Mouse (Mus musculus) layer of hippocampus, adult 9-11 months (tissue): ENCODE measurements around the gene Dnah17.

Experiments
- DNase-seq: peaks from one replicate; pipeline ENCODE4 v3.0.0; 2022

Gene Dnah17

GRCm38 (mm10) chr11:118085176-118085575 lies 45.3 kb downstream of the Dnah17 start:
- no peak for DNase-seq

GRCm38 (mm10) chr11:118084266-118084665 lies 46.2 kb downstream of the Dnah17 start:
- no peak for DNase-seq

- no peak for DNase-seq
These were observed 46.6 kb downstream of the Dnah17 start for GRCm38 (mm10) chr11:118083811-118084210.

- DNase-seq, result no peak
These were observed 48.1 kb downstream of the Dnah17 start for GRCm38 (mm10) chr11:118082294-118082693.

- DNase-seq, result no peak
These were observed 50.7 kb downstream of the Dnah17 start for GRCm38 (mm10) chr11:118079750-118080149.

GRCm38 (mm10) chr11:118076929-118077328 lies 53.5 kb downstream of the Dnah17 start:
- DNase-seq, result no peak

GRCm38 (mm10) chr11:118075035-118075522 lies 55.4 kb downstream of the Dnah17 start:
- no peak for DNase-seq

GRCm38 (mm10) chr11:118071227-118071912 lies 59.1 kb downstream of the Dnah17 start:
- DNase-seq, result no peak

- no peak for DNase-seq
These were observed 61.6 kb downstream of the Dnah17 start for GRCm38 (mm10) chr11:118068812-118069332.

- DNase-seq, result no peak
These were observed 62.8 kb downstream of the Dnah17 start for GRCm38 (mm10) chr11:118067588-118067987.

GRCm38 (mm10) chr11:118060038-118060437 lies 70.4 kb downstream of the Dnah17 start:
- DNase-seq, result no peak

- DNase-seq, result no peak
These were observed 71.6 kb downstream of the Dnah17 start for GRCm38 (mm10) chr11:118058872-118059271.

- no peak for DNase-seq
These were observed 72.1 kb downstream of the Dnah17 start for GRCm38 (mm10) chr11:118058367-118058766.

- no peak for DNase-seq
These were observed 80.3 kb downstream of the Dnah17 start for GRCm38 (mm10) chr11:118050174-118050573.

GRCm38 (mm10) chr11:118049641-118050040 lies 80.8 kb downstream of the Dnah17 start:
- no peak for DNase-seq

GRCm38 (mm10) chr11:118043293-118043907 lies 87.0 kb downstream of the Dnah17 start:
- DNase-seq, result peak; percentile 89

GRCm38 (mm10) chr11:118042791-118043190 lies 87.6 kb downstream of the Dnah17 start:
- no peak for DNase-seq

- no peak for DNase-seq
These were observed 95.4 kb downstream of the Dnah17 start for GRCm38 (mm10) chr11:118035068-118035467.

- DNase-seq, result no peak
These were observed 96.0 kb downstream of the Dnah17 start for GRCm38 (mm10) chr11:118034395-118034794.

- no peak for DNase-seq
These were observed 99.3 kb downstream of the Dnah17 start for GRCm38 (mm10) chr11:118031134-118031533.

GRCm38 (mm10) chr11:118029170-118029569 lies 101.3 kb downstream of the Dnah17 start:
- no peak for DNase-seq

- no peak for DNase-seq
These were observed 106.3 kb downstream of the Dnah17 start for GRCm38 (mm10) chr11:118024111-118024510.

GRCm38 (mm10) chr11:118023475-118023874 lies 107.0 kb downstream of the Dnah17 start:
- no peak for DNase-seq

- peak; percentile 71 for DNase-seq
These were observed 108.6 kb downstream of the Dnah17 start for GRCm38 (mm10) chr11:118021806-118022205.
